Mouse (Mus musculus) urinary bladder, postnatal 14 days (tissue): ENCODE measurements around the gene Ctc1.
"Not testable (repeated sequence)": the region's sequence is repeated elsewhere in the genome, so short reads cannot be mapped to it uniquely, and the experiment has no call there.

Source experiments
- DNase-seq: peaks from one replicate; pipeline ENCODE4 v3.0.0; 2021; ENCODE audit warnings: low spot score

Ctc1 gene

GRCm38 (mm10) chr11:69008182-69009121, 7.3 kb upstream of the Ctc1 start, which contains the start of gene Pfas:
Gene Pfas (minus strand): TSS chr11:69008460.
- DNase-seq = peak; percentile 93

DNA sequence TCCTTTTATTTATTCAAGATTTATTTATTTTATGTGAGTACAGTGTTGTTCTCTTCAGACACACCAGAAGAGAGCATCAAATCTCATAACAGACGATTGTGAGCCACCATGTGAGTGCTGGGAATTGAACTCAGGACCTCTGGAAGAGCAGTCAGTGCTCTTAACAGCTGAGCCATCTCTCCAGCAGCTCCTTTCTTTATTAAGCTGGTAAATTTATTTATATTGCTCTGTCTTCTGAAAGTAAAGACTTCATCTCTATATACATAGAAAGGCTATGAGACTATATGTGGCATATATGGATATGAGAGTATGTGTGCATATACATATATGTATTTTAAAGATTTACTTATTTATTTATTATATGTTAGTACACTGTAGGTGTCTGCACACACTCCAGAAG, 6.2 kb upstream of the Ctc1 start:
- no peak for DNase-seq

DNA sequence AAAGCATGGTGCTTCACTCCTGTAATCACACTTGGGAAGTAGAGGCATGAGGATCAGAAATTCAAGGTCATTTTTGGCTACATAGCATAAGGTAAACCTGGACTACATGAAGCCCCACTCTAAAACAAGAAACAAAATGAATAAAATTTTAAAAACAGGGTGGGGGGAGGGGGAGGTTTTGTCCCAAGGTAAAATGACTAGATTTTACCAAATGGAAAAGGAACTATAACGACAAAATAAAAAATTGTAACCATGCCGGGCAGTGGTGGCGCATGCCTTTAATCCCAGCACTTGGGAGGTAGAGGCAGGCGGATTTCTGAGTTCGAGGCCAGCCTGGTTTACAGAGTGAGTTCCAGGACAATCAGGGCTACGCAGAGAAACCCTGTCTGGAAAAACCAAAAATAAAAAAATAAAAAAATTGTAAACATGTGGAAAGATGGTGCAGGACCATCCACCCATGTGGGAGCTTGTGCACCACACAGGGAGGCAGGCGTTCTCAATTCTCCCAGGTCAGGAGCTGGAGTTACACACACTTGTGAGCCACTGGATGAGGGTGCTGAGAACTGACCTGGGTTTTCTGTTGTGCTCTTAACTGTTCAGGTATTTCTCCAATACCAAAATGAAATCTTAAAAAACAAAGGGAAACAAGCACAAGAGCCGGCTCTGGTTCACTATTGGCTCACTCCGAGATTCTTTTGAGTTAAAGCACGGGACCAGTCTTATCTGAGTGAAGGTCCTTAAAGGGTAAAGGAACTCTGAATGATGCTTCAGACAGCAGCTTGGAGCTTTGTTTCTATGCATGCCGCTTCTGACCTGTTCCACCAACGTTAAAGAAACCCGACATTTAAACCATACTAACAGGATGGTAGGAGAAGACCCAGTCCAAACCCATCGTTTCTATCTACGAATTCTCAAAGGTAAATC, 5.0 kb upstream of the Ctc1 start:
- no peak for DNase-seq

- DNase-seq = not testable (repeated sequence)
Observed at GRCm38 (mm10) chr11:69011445-69011844, 4.3 kb upstream of the Ctc1 start.

DNA sequence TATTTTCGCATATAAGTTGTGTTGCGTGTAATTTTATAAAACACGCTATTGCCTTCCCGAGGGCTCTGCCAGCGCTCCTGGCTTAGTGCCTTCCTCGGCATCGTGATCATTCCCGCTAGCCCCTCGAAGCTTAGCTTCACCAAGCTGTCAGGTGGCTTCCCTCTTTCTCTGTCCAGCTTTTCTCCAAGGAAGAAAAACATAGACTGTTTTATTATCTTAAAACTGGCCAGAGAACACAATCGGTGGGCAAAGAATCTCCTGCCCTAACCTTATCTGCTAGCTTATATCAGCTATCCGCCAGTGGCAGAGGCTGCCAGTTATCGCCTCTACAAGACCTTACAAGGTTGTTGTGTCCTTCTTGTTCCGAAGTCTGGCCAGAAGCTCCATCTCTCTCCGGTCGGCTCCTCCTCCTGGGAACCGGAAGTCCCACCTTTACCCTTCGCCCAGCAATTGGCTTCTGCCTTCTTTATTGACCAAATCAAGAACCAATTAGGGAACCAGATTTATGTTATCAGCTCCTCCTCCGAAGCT, 3.6 kb upstream of the Ctc1 start:
- DNase-seq = peak; percentile 89

GRCm38 (mm10) chr11:69016755-69017154, 1.0 kb downstream of the Ctc1 start:
- DNase-seq = no peak

DNA sequence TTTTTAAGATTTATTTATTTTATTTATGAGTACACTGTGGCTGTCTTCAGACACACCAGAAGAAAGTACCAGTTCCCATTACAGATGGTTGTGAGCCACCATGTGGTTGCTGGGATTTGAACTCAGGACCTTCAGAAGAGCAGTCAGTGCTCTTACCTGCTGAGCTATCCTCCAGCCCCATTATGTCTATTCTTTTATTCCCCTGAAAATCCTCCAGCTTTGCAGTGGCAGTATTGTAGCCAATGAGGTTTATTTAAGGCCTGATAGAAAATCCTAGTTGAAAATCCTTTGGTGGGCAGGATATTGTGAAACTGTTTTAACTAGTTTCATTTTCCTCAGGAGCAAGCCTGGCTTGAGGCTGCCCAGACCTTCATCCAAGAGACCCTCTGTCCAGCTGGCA, 5.0 kb downstream of the Ctc1 start:
- no peak for DNase-seq

GRCm38 (mm10) chr11:69026562-69026961, 10.9 kb downstream of the Ctc1 start:
- no peak for DNase-seq

- no peak for DNase-seq
Observed at GRCm38 (mm10) chr11:69028805-69029204, 13.1 kb downstream of the Ctc1 start.

DNA sequence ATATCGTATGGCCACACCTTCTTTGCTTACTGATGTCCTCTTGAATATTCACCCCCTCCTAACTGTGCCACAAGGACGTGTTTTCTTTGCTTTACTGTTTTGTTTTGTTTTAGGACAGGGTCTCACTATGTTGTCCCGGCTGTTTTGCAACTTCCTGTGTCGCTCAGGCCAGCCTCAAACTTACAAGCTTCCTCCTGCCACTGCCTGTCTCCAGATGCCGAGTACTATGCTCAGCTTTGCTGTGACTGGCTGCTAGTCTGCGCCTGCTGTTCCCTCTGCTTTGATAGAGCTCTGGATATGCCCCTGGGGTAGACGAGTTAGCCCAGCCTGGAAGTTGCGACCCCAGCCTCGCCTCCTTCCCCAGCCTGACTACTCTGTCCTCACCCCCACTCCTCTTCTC, 17.8 kb downstream of the Ctc1 start:
- DNase-seq = no peak

GRCm38 (mm10) chr11:69034585-69034984, 18.9 kb downstream of the Ctc1 start:
- no peak for DNase-seq

GRCm38 (mm10) chr11:69035411-69035810, 19.7 kb downstream of the Ctc1 start:
- DNase-seq = no peak

- peak; percentile 89 for DNase-seq
Observed at GRCm38 (mm10) chr11:69035849-69036248, 20.1 kb downstream of the Ctc1 start.

- peak; percentile 87 for DNase-seq
Observed at GRCm38 (mm10) chr11:69036486-69037230, 20.9 kb downstream of the Ctc1 start.

- DNase-seq = peak; percentile 86
Observed at GRCm38 (mm10) chr11:69037231-69038061, 21.7 kb downstream of the Ctc1 start.

DNA sequence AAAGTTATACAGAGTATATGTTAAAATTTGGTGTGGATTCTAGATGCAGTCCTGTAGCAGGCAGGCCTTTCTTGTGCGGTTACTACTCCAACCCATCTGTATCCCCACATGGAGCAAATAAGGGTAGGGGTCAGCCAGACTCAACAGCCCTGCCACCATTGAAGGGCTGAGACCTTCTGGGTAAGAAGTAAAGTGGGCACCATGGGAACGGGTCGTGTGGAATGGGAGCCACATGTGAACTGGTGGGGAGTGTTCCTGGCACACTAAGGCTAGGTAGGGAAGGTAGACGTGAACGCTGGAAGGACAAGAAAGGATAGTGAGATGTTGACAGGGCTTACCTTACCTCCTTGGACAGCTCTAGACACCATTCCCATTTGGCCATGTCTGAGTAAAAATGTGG, 22.5 kb downstream of the Ctc1 start:
- no peak for DNase-seq

GRCm38 (mm10) chr11:69045531-69046394, 30.1 kb downstream of the Ctc1 start, which contains the start of gene Aurkb:
Gene Aurkb (plus strand): TSS chr11:69045647.
- peak; percentile 88 for DNase-seq

DNA sequence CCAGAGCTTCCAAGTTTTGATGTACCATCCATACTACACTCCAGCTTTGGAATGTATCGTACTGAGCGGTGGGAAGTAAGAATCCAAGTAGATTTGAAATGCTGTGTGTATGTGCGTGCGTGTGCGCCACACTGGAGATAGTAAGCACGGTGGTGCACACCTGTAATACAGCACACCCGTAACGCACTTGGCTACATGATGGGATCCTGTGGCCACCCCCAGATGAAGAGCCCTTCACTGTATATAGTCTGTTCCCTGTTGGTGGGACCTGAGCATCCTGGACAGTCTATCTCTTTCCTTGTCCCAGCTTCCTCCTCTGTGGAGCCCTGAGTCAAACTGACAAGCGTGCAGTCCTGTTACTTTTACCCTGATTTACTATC, 30.7 kb downstream of the Ctc1 start:
- no peak for DNase-seq

- no peak for DNase-seq
Observed at GRCm38 (mm10) chr11:69047592-69047991, 31.9 kb downstream of the Ctc1 start.

DNA sequence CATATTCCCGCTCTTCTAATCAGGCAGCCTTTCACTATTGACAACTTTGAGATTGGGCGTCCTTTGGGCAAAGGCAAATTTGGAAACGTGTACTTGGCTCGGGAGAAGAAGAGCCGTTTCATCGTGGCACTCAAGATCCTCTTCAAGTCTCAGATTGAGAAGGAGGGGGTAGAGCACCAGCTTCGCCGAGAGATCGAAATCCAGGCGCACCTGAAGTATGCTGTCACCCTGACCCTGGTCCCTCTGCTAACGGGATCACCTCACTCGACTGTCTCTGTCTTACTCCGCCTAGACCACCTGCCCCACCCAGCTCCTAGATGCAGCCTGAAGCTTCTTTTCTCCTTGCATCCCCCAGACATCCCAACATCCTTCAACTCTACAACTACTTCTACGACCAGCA, 32.4 kb downstream of the Ctc1 start:
- DNase-seq = no peak
